Mouse (Mus musculus) stomach, embryonic 14.5 days (tissue): Measurements from ENCODE around the gene 4921524J17Rik. TPM values are rescaled to one million over a fixed set of nuclear protein-coding genes. Genes with fewer than 3 reads are reported as not detected.

Source experiments
- ATAC-seq: fragments of 200-750 bp; cut with Nextera tagmentation; 2 replicates; pipeline ENCODE4 v1.8.0; 2017; ENCODE audit warnings: low read depth, moderate TSS enrichment; ENCODE audit not compliant: insufficient number of reproducible peaks, insufficient read depth, low FRiP score
- H3K27ac ChIP-seq: fragments of 300-500 bp; sonication (generic); 2 replicates; pipeline ENCODE4 v1.5.1; 2014; ENCODE audit warnings: mild to moderate bottlenecking, low read length, moderate library complexity, mixed read lengths
- H3K27me3 ChIP-seq: fragments of 300-500 bp; sonication (generic); 2 replicates; pipeline ENCODE4 v1.6.1; 2014; ENCODE audit warnings: low read length, control low read depth, mixed read lengths; ENCODE audit not compliant: control insufficient read depth, insufficient read depth
- H3K36me3 ChIP-seq: fragments of 300-500 bp; sonication (generic); 2 replicates; pipeline ENCODE4 v1.6.1; 2014; ENCODE audit warnings: mild to moderate bottlenecking, control low read depth, low read length, moderate library complexity, mixed read lengths; ENCODE audit not compliant: control insufficient read depth, insufficient read depth
- H3K4me1 ChIP-seq: fragments of 300-500 bp; sonication (generic); 2 replicates; pipeline ENCODE4 v1.6.1; 2014; ENCODE audit warnings: low read length, control low read depth, mixed read lengths; ENCODE audit not compliant: control insufficient read depth, insufficient read depth
- H3K4me2 ChIP-seq: fragments of 300-500 bp; sonication (generic); replicated peaks from 2 replicates; pipeline ENCODE4 v1.6.1; 2014; ENCODE audit warnings: low read depth, low read length, control low read depth
- H3K4me3 ChIP-seq: fragments of 300-500 bp; sonication (generic); 2 replicates; pipeline ENCODE4 v1.5.1; 2014; ENCODE audit warnings: low read depth, low read length, control low read depth
- H3K9ac ChIP-seq: fragments of 300-500 bp; sonication (generic); replicated peaks from 2 replicates; pipeline ENCODE4 v1.6.1; 2014; ENCODE audit warnings: low read depth, mild to moderate bottlenecking, control low read depth, low read length, moderate library complexity, mixed read lengths
- H3K9me3 ChIP-seq: fragments of 300-500 bp; sonication (generic); 2 replicates; pipeline ENCODE4 v1.6.1; 2016; ENCODE audit warnings: low read depth, low read length, control low read depth; ENCODE audit not compliant: control insufficient read depth
- WGBS: fragments of 180-500 bp; shearing (Covaris S2); extraction: QIAGEN DNeasy Blood & Tissue Kit; methylation state at CpG from one replicate; pipeline ENCODE4 v1.1.7; 2014; 5-methylcytosine and 5-hydroxymethylcytosine counted together
- polyA plus RNA-seq: library from polyadenylated mRNA; unstranded; fragments of >200 nt; fragmentation: Nextera tagmentation; extraction: Ambion mirVana; gene quantifications from 2 replicates; pipeline ENCODE4 v1.2.1, GENCODE M21; 2014

The 4921524J17Rik gene
- polyA plus RNA-seq, 1 experiment from 2014 or later, result 37.9 TPM

- H3K36me3 ChIP-seq, result no peaks in the 10 kb centered on the region
Measured at GRCm38 (mm10) chr8:85433017-85433393, 372 bp upstream of the 4921524J17Rik start.

GRCm38 (mm10) chr8:85431281-85432167, 1.1 kb downstream of the 4921524J17Rik start:
- H3K4me2 ChIP-seq, result peak overlapping the region; percentile 59
- 8% methylated on average over 10 of the region's 10 CpGs for WGBS
- peaks cover 29% of the 10 kb centered on the region for H3K4me1 ChIP-seq
- H3K4me3 ChIP-seq, result peak overlapping the region; percentile 65
- H3K36me3 ChIP-seq, result no peaks in the 10 kb centered on the region
- H3K27me3 ChIP-seq, result no peaks in the 10 kb centered on the region
- no peak for ATAC-seq
- peak overlapping the region; percentile 83 for H3K9ac ChIP-seq
- no peaks in the 10 kb centered on the region for H3K9me3 ChIP-seq
- H3K27ac ChIP-seq, result peak overlapping the region; percentile 87; the same call in 1 of the 2 replicates

More at GRCm38 (mm10) chr8:85433017-85433393, 372 bp upstream of the 4921524J17Rik start:
- H3K9ac ChIP-seq, result no peak overlapping the region
- H3K9me3 ChIP-seq, result no peaks in the 10 kb centered on the region
- peak; percentile 47 for ATAC-seq
- H3K4me2 ChIP-seq, result peak overlapping the region; percentile 31
- peaks cover 24% of the 10 kb centered on the region for H3K4me1 ChIP-seq
- H3K27me3 ChIP-seq, result no peaks in the 10 kb centered on the region
- peak overlapping the region; percentile 65 for H3K4me3 ChIP-seq
- WGBS, result 5% methylated on average over 6 of the region's 6 CpGs
- H3K27ac ChIP-seq, result no peak overlapping the region

GRCm38 (mm10) chr8:85430801-85431200, 1.8 kb downstream of the 4921524J17Rik start:
- ATAC-seq, result no peak
- 0 out of 2 replicates have a peak overlapping the region, but pooled peaks have one; percentile 11 for H3K9ac ChIP-seq
- no peaks in the 10 kb centered on the region for H3K9me3 ChIP-seq
- peaks cover 29% of the 10 kb centered on the region for H3K4me1 ChIP-seq
- 27% methylated on average over 3 of the region's 3 CpGs for WGBS
- H3K4me2 ChIP-seq, result peak overlapping the region; percentile 59
- H3K27me3 ChIP-seq, result no peaks in the 10 kb centered on the region
- H3K36me3 ChIP-seq, result no peaks in the 10 kb centered on the region
- peak overlapping the region; percentile 65; the same call in 1 of the 2 replicates for H3K4me3 ChIP-seq
- H3K27ac ChIP-seq, result no peak overlapping the region

DNA sequence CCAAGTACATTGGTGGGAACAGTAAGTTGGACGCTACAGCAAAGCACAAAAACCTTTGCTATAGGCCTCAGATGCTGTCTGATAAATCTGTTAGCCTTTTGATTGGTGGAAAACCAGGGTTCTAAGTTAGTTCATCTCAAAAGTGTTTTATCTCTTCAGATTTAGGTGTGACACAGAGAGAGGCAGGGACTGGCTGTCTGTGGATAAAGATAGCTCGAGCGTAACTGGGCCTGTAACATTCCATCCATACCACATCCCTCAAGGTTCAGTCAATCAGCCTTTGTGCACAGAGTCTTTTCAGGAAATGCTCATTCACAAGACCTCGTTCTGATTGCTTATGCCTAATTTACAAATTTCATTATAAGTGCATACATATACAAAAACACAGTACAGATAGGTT, 3.4 kb downstream of the 4921524J17Rik start:
- Histone ChIP-seq H3K4me2 (no peak overlapping the region), H3K27ac (no peak overlapping the region; the same call in 1 of the 2 replicates)
- 25% methylated on average over 4 of the region's 4 CpGs for WGBS

DNA sequence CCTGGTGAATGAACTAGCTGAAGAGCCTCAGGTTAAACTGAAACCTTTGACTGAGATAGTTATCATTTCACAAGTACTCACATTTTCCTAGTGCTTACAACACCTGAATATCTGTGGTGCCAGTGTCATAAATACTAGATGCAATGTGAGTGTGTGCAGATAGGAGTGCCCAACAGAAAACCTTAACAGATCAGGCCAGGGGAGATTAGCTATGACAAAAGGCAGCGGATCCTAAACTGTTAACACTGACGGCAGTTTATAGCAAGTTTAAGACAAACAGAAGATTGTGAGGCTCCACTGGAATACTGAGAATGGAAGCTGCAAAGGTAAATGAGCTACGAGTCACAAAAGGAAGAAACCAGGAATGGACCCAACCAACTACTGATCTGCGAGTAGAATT, 5.6 kb downstream of the 4921524J17Rik start:
- ATAC-seq, result no peak
- Histone ChIP-seq H3K9ac (no peak overlapping the region), H3K27ac (no peak overlapping the region), H3K36me3 (no peaks in the 10 kb centered on the region; the same call in 1 of the 2 replicates), H3K4me3 (no peak overlapping the region), H3K4me2 (no peak overlapping the region), H3K9me3 (no peaks in the 10 kb centered on the region), H3K4me1 (peaks cover 28% of the 10 kb centered on the region), H3K27me3 (no peaks in the 10 kb centered on the region)
- WGBS, result 58% methylated on average over 4 of the region's 4 CpGs

More for the DNA sequence above, 3.4 kb downstream of the 4921524J17Rik start:
- Histone ChIP-seq H3K27me3 (no peaks in the 10 kb centered on the region), H3K4me1 (peaks cover 29% of the 10 kb centered on the region), H3K4me3 (no peak overlapping the region), H3K36me3 (no peaks in the 10 kb centered on the region; the same call in 1 of the 2 replicates), H3K9ac (no peak overlapping the region), H3K9me3 (no peaks in the 10 kb centered on the region)
- ATAC-seq, result no peak

DNA sequence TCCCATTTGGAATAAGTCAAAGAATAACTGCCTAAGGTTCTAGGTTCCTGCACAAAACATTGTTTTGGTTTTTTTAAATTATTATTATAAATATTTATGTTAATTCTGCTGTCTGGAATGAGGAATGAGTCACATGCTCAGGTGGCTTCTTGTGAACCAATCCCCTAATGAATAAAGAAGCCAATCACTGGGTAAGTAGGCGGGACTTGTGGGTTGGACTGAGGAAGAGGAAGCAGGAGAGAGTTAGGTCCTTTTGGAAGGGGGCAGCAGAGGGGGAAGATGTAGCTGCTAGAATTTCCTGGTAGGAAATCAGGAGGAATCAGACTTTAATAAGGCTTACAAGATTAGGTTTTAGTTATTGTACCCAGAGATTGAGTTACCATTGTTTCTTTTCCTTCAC, 11.3 kb downstream of the 4921524J17Rik start:
- Histone ChIP-seq H3K36me3 (peaks cover 4% of the 10 kb centered on the region), H3K27ac (no peak overlapping the region), H3K9ac (no peak overlapping the region), H3K4me1 (peaks cover 3% of the 10 kb centered on the region; the same call in 1 of the 2 replicates), H3K27me3 (no peaks in the 10 kb centered on the region), H3K9me3 (no peaks in the 10 kb centered on the region), H3K4me3 (no peak overlapping the region), H3K4me2 (no peak overlapping the region)
- ATAC-seq, result no peak
- 93% methylated on average over 1 of the region's 1 CpGs for WGBS

GRCm38 (mm10) chr8:85408526-85408925, 24.1 kb downstream of the 4921524J17Rik start:
- Histone ChIP-seq H3K9ac (no peak overlapping the region), H3K27ac (no peak overlapping the region), H3K9me3 (no peaks in the 10 kb centered on the region), H3K27me3 (no peaks in the 10 kb centered on the region), H3K36me3 (no peaks in the 10 kb centered on the region; the same call in 1 of the 2 replicates), H3K4me3 (no peak overlapping the region), H3K4me1 (no peaks in the 10 kb centered on the region), H3K4me2 (no peak overlapping the region)
- no peak for ATAC-seq
- WGBS, result 70% methylated on average over 3 of the region's 3 CpGs

GRCm38 (mm10) chr8:85408053-85408505, 24.6 kb downstream of the 4921524J17Rik start:
- H3K4me3 ChIP-seq, result no peak overlapping the region
- H3K4me2 ChIP-seq, result no peak overlapping the region
- H3K4me1 ChIP-seq, result no peaks in the 10 kb centered on the region
- no peaks in the 10 kb centered on the region for H3K9me3 ChIP-seq
- H3K27me3 ChIP-seq, result no peaks in the 10 kb centered on the region
- ATAC-seq, result no peak
- 64% methylated on average over 7 of the region's 7 CpGs for WGBS
- no peak overlapping the region for H3K9ac ChIP-seq
- no peak overlapping the region for H3K27ac ChIP-seq
- no peaks in the 10 kb centered on the region; the same call in 1 of the 2 replicates for H3K36me3 ChIP-seq
